Mouse (Mus musculus) heart, postnatal 0 days (tissue): ENCODE measurements at regions not wholly inside any gene's neighbourhood (a gene's known extent, or its start where the extent isn't known, plus 50 kb on each side); places are given as distances from the start of the nearest gene placed in this dataset.

Source experiments
- ATAC-seq: fragments of 200-750 bp; cut with Nextera tagmentation; 2 replicates; pipeline ENCODE4 v1.8.0; 2017; ENCODE audit warnings: low read depth, moderate number of reproducible peaks, moderate library complexity; ENCODE audit not compliant: insufficient read depth
- DNase-seq: peaks from one replicate; pipeline ENCODE4 v3.0.0-alpha.2; 2016; ENCODE audit warnings: low spot score
- H3K27ac ChIP-seq: fragments of 300-500 bp; sonication (generic); 2 replicates; pipeline ENCODE4 v1.5.1; 2014; ENCODE audit warnings: low read depth, mild to moderate bottlenecking
- H3K27me3 ChIP-seq: fragments of 300-500 bp; sonication (generic); 2 replicates; pipeline ENCODE4 v1.6.1; 2014; ENCODE audit warnings: low read length, mixed read lengths; ENCODE audit not compliant: control insufficient read depth, insufficient read depth
- H3K36me3 ChIP-seq: fragments of 300-500 bp; sonication (generic); replicated peaks from 2 replicates; pipeline ENCODE4 v1.6.1; 2014; ENCODE audit warnings: low read length, mixed read lengths; ENCODE audit not compliant: control insufficient read depth, insufficient read depth
- H3K4me1 ChIP-seq: fragments of 300-500 bp; sonication (generic); 2 replicates; pipeline ENCODE4 v1.6.1; 2014; ENCODE audit warnings: antibody characterized with exemption; ENCODE audit not compliant: control insufficient read depth, insufficient read depth
- H3K4me2 ChIP-seq: fragments of 300-500 bp; sonication (generic); 2 replicates; pipeline ENCODE4 v1.6.1; 2014; ENCODE audit warnings: low read depth, mild to moderate bottlenecking, low read length, moderate library complexity
- H3K4me3 ChIP-seq: fragments of 300-500 bp; sonication (generic); 2 replicates; pipeline ENCODE4 v1.5.1; 2014; ENCODE audit warnings: low read depth, low read length
- H3K9ac ChIP-seq: fragments of 300-500 bp; sonication (generic); replicated peaks from 2 replicates; pipeline ENCODE4 v1.6.1; 2014; ENCODE audit warnings: low read depth, low read length, mixed read lengths
- H3K9me3 ChIP-seq: fragments of 300-500 bp; sonication (generic); replicated peaks from 2 replicates; pipeline ENCODE4 v1.6.1; 2016; ENCODE audit warnings: low read length; ENCODE audit not compliant: control insufficient read depth
- CTCF ChIP-seq: IDR thresholded peaks from 2 replicates; pipeline ENCODE4 v1.5.1; 2016; ENCODE audit warnings: antibody characterized with exemption, control low read depth, low read depth
- EP300 ChIP-seq: IDR thresholded peaks from 2 replicates; pipeline ENCODE4 v1.6.1; 2016; ENCODE audit warnings: antibody characterized with exemption, low read depth
- WGBS: fragments of 180-500 bp; shearing (Covaris S2); extraction: QIAGEN DNeasy Blood & Tissue Kit; methylation state at CpG from one replicate; pipeline ENCODE4 v1.1.7; 2014; 5-methylcytosine and 5-hydroxymethylcytosine counted together

- no peak for TF ChIP-seq CTCF
- no peak for TF ChIP-seq EP300
These were observed 353.8 kb upstream of the Zfp507 start for GRCm38 (mm10) chr7:36156595-36156994.

GRCm38 (mm10) chr7:36155576-36155975 is 352.8 kb upstream of the Zfp507 start:
- Histone ChIP-seq H3K27me3 (no peaks in the 10 kb centered on the region), H3K9ac (no peak overlapping the region), H3K4me3 (no peak overlapping the region), H3K4me1 (no peaks in the 10 kb centered on the region), H3K4me2 (no peak overlapping the region), H3K27ac (no peak overlapping the region), H3K36me3 (no peaks in the 10 kb centered on the region), H3K9me3 (no peaks in the 10 kb centered on the region)
- TF ChIP-seq EP300, result no peak
- TF ChIP-seq CTCF, result no peak
- ATAC-seq (no peak), DNase-seq (no peak)
- WGBS, result 54% methylated on average over 2 of the region's 2 CpGs

More at GRCm38 (mm10) chr7:36156595-36156994, 353.8 kb upstream of the Zfp507 start:
- DNase-seq (no peak), ATAC-seq (no peak)
- H3K4me1 ChIP-seq, result no peaks in the 10 kb centered on the region
- no peak overlapping the region for H3K9ac ChIP-seq
- 83% methylated on average over 12 of the region's 12 CpGs for WGBS
- H3K9me3 ChIP-seq, result no peaks in the 10 kb centered on the region
- no peak overlapping the region for H3K27ac ChIP-seq
- H3K36me3 ChIP-seq, result no peaks in the 10 kb centered on the region
- H3K4me3 ChIP-seq, result no peak overlapping the region
- no peaks in the 10 kb centered on the region for H3K27me3 ChIP-seq
- H3K4me2 ChIP-seq, result no peak overlapping the region

- no peak overlapping the region for H3K27ac ChIP-seq
- no peak for DNase-seq
- TF ChIP-seq EP300 (no peak), CTCF (no peak)
- no peaks in the 10 kb centered on the region for H3K36me3 ChIP-seq
- H3K4me3 ChIP-seq, result no peak overlapping the region
- WGBS, result 65% methylated on average over 6 of the region's 6 CpGs
- no peaks in the 10 kb centered on the region for H3K27me3 ChIP-seq
- no peak overlapping the region for H3K9ac ChIP-seq
- no peak overlapping the region for H3K4me2 ChIP-seq
- no peaks in the 10 kb centered on the region for H3K9me3 ChIP-seq
- H3K4me1 ChIP-seq, result no peaks in the 10 kb centered on the region
- no peak for ATAC-seq
These were observed 352.4 kb upstream of the Zfp507 start for GRCm38 (mm10) chr7:36155159-36155558.

GRCm38 (mm10) chr7:36150871-36151560 is 348.2 kb upstream of the Zfp507 start:
- no peak for DNase-seq

GRCm38 (mm10) chr7:36136571-36136970 is 333.8 kb upstream of the Zfp507 start:
- H3K27me3 ChIP-seq, result no peaks in the 10 kb centered on the region
- H3K27ac ChIP-seq, result no peak overlapping the region
- WGBS, result 49% methylated on average over 5 of the region's 5 CpGs
- no peaks in the 10 kb centered on the region for H3K36me3 ChIP-seq
- DNase-seq (no peak), ATAC-seq (no peak)
- no peak overlapping the region for H3K4me3 ChIP-seq
- H3K9ac ChIP-seq, result no peak overlapping the region
- no peaks in the 10 kb centered on the region for H3K9me3 ChIP-seq
- H3K4me2 ChIP-seq, result no peak overlapping the region
- TF ChIP-seq EP300, result no peak
- TF ChIP-seq CTCF, result no peak
- peaks cover 6% of the 10 kb centered on the region; the same call in 1 of the 2 replicates for H3K4me1 ChIP-seq

More at GRCm38 (mm10) chr7:36150871-36151560, 348.2 kb upstream of the Zfp507 start:
- Histone ChIP-seq H3K27me3 (no peaks in the 10 kb centered on the region), H3K4me1 (no peaks in the 10 kb centered on the region), H3K36me3 (no peaks in the 10 kb centered on the region), H3K27ac (no peak overlapping the region), H3K4me2 (no peak overlapping the region), H3K9ac (no peak overlapping the region), H3K4me3 (no peak overlapping the region), H3K9me3 (no peaks in the 10 kb centered on the region)
- 62% methylated on average over 12 of the region's 12 CpGs for WGBS
- no peak for ATAC-seq
- no peak for TF ChIP-seq EP300
- no peak for TF ChIP-seq CTCF

GRCm38 (mm10) chr7:36134557-36134956 is 331.8 kb upstream of the Zfp507 start:
- ATAC-seq (no peak), DNase-seq (no peak)
- TF ChIP-seq EP300, result no peak
- TF ChIP-seq CTCF, result no peak
- Histone ChIP-seq H3K27me3 (no peaks in the 10 kb centered on the region), H3K4me3 (no peak overlapping the region), H3K27ac (no peak overlapping the region), H3K4me1 (peaks cover 6% of the 10 kb centered on the region; the same call in 1 of the 2 replicates), H3K36me3 (no peaks in the 10 kb centered on the region), H3K4me2 (no peak overlapping the region), H3K9me3 (no peaks in the 10 kb centered on the region), H3K9ac (no peak overlapping the region)
- WGBS, result 54% methylated on average over 4 of the region's 4 CpGs
